Mouse (Mus musculus): ENCODE measurements around the gene Gng11.

Gene Gng11

GRCm38 (mm10) chr6:4003890-4004306 is at the start of gene Gng11:
Gng11 (plus strand) TSS chr6:4003904.
- peak; percentile 29 to 38 for DNase-seq (ENCODE audit: low spot score in 2 of 2)

- no peak for DNase-seq (ENCODE audit: low spot score in 2 of 2)
These were observed 48.7 kb upstream of the Gng11 start for GRCm38 (mm10) chr6:3954969-3955368.

GRCm38 (mm10) chr6:3967676-3968626 is 35.8 kb upstream of the Gng11 start:
- DNase-seq (ENCODE audit: low spot score in 2 of 2): peak; percentile 20 to 22

- no peak for DNase-seq (ENCODE audit: low spot score in 2 of 2)
These were observed 30.0 kb upstream of the Gng11 start for GRCm38 (mm10) chr6:3973679-3974078.

GRCm38 (mm10) chr6:3982661-3983284 is 20.9 kb upstream of the Gng11 start:
- DNase-seq (ENCODE audit: low spot score in 2 of 2): no peak

- no peak for DNase-seq (ENCODE audit: low spot score in 2 of 2)
These were observed 15.0 kb upstream of the Gng11 start, which contains the start of gene Tfpi2 for GRCm38 (mm10) chr6:3988750-3989149. Tfpi2 (minus strand) TSS chr6:3988919.

GRCm38 (mm10) chr6:3993492-3993891 is 10.2 kb upstream of the Gng11 start, which contains the start of gene Gngt1:
Gngt1 (plus strand) TSS chr6:3993792.
- DNase-seq (ENCODE audit: low spot score in 2 of 2): no peak

- DNase-seq (ENCODE audit: low spot score in 2 of 2): no peak
These were observed 5.6 kb upstream of the Gng11 start for GRCm38 (mm10) chr6:3998089-3998488.

GRCm38 (mm10) chr6:3999296-3999695 is 4.4 kb upstream of the Gng11 start:
- DNase-seq (ENCODE audit: low spot score in 2 of 2): no peak

GRCm38 (mm10) chr6:4000716-4001115 is 3.0 kb upstream of the Gng11 start:
- no peak for DNase-seq (ENCODE audit: low spot score in 2 of 2)

- DNase-seq (ENCODE audit: low spot score in 2 of 2): no peak
These were observed 259 bp upstream of the Gng11 start for GRCm38 (mm10) chr6:4003445-4003844.

GRCm38 (mm10) chr6:4004808-4005207 is 1.1 kb downstream of the Gng11 start:
- no peak for DNase-seq (ENCODE audit: low spot score in 2 of 2)

- DNase-seq (ENCODE audit: low spot score in 2 of 2): no peak
These were observed 4.9 kb downstream of the Gng11 start for GRCm38 (mm10) chr6:4008501-4009040.

- DNase-seq (ENCODE audit: low spot score in 2 of 2): no peak
These were observed 5.8 kb downstream of the Gng11 start for GRCm38 (mm10) chr6:4009548-4009947.

GRCm38 (mm10) chr6:4022645-4023044 is 18.9 kb downstream of the Gng11 start:
- DNase-seq (ENCODE audit: low spot score in 2 of 2): no peak

- no peak for DNase-seq (ENCODE audit: low spot score in 2 of 2)
These were observed 22.7 kb downstream of the Gng11 start for GRCm38 (mm10) chr6:4026367-4026766.

- DNase-seq (ENCODE audit: low spot score in 2 of 2): no peak
These were observed 27.3 kb downstream of the Gng11 start for GRCm38 (mm10) chr6:4030956-4031355.

- DNase-seq (ENCODE audit: low spot score in 2 of 2): no peak
These were observed 38.1 kb downstream of the Gng11 start for GRCm38 (mm10) chr6:4041821-4042220.

GRCm38 (mm10) chr6:4047200-4047599 is 43.5 kb downstream of the Gng11 start:
- DNase-seq (ENCODE audit: low spot score in 2 of 2): no peak

GRCm38 (mm10) chr6:4052843-4053242 is 49.1 kb downstream of the Gng11 start:
- no peak for DNase-seq (ENCODE audit: low spot score in 2 of 2)

GRCm38 (mm10) chr6:4054387-4054786 is 50.7 kb downstream of the Gng11 start:
- DNase-seq (ENCODE audit: low spot score in 2 of 2): no peak
